Mouse (Mus musculus): ENCODE results near the gene Arhgef3.

DNA sequence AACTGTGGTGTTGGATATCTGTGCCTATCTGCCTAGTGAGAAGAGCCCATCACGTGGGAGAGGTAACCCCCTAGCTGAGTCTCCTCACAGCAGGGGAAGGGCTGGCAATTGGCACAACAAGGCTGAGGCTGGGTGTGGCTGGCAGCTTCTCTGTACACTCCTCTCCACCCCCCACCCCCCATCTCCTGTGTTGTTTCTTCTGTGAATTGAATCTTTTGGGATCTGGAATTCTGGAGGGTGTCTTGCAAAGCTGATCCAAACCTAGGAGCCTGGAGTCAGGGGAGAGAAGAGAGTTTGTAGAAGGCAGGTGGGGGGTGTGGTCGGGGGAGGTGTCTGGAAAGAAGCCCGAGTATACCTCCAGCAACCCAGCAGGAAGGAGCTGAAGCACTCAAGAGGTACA is 26.8 kb downstream of the Arhgef3 start:
- no peak for TF ChIP-seq GATA1 (IDR thresholded peaks at IDR 0.05; ENCODE audit: borderline replicate concordance, low read length)
- no peak for TF ChIP-seq CTCF (IDR thresholded peaks at IDR 0.05; ENCODE audit: low read depth, low read length)

Measured in G1E (cell line).